Comparison of ENCODE assay signal across 12 mouse cellular contexts in genomic region chr1:149959069-149959468, GRCm38 (mm10).
"Had no signal": no experiment of that assay in that cellular context is flagged by ENCODE, and none has a peak within 500 bp of the region (broad histone marks: within the 10 kb centered on the region; RNA-seq: fewer than 3 reads in every experiment).

No protein-coding gene starts in this region.

- H3K4me2 ChIP-seq: limb, embryonic 13.5 days; lung, embryonic 15.5 days; neural tube, embryonic 15.5 days had no signal

- H3K4me3 ChIP-seq: limb, embryonic 13.5 days; liver, embryonic 15.5 days; lung, embryonic 15.5 days; neural tube, embryonic 15.5 days had no signal

- H3K9me3 ChIP-seq: limb, embryonic 13.5 days; liver, embryonic 15.5 days; lung, embryonic 15.5 days; neural tube, embryonic 15.5 days had no signal

- H3K9ac ChIP-seq: limb, embryonic 13.5 days; liver, embryonic 15.5 days; lung, embryonic 15.5 days; neural tube, embryonic 15.5 days had no signal

- H3K27me3 ChIP-seq: limb, embryonic 13.5 days; liver, embryonic 15.5 days; lung, embryonic 15.5 days; neural tube, embryonic 15.5 days had no signal

- H3K27ac ChIP-seq: limb, embryonic 13.5 days; liver, embryonic 15.5 days; lung, embryonic 15.5 days; neural tube, embryonic 15.5 days had no signal

- H3K36me3 ChIP-seq: limb, embryonic 13.5 days; liver, embryonic 15.5 days; lung, embryonic 15.5 days; neural tube, embryonic 15.5 days had no signal

- DNase-seq: kidney, adult 11 months; kidney, postnatal 14 days; left cerebral cortex, postnatal 4 days; lung, postnatal 14 days; midbrain, embryonic 14.5 days; right cerebral cortex, adult 18-20 months; right cerebral cortex, postnatal 25 days; thymus, postnatal 4 days had no signal
